Mouse (Mus musculus): ENCODE results near the gene Hsp90aa1.
"Not testable (repeated sequence)": the region's sequence is repeated elsewhere in the genome, so short reads cannot be mapped to it uniquely, and the experiment has no call there.

Gene Hsp90aa1

DNA sequence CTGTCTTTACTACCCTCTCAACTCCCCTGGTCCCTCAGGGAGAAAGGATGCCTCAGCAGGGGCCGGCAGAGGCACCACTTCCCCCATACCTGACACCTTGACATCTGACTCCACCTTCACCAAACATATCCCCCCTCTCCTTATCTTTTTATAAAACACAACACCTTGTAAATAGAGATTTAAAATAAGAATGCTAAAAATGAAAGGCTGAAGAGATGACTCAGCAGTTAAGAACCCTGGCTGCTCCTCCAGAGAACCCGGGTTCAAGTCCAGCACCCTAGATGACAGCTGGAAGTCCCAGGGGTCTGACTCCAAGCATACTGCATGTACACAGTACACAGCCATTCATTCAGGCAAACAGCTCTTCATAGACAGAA, 3.4 kb downstream of the Hsp90aa1 start:
- in situ Hi-C loops (cut with MboI; ENCODE audit: low sequenced_read_pairs): no loop called here

DNA sequence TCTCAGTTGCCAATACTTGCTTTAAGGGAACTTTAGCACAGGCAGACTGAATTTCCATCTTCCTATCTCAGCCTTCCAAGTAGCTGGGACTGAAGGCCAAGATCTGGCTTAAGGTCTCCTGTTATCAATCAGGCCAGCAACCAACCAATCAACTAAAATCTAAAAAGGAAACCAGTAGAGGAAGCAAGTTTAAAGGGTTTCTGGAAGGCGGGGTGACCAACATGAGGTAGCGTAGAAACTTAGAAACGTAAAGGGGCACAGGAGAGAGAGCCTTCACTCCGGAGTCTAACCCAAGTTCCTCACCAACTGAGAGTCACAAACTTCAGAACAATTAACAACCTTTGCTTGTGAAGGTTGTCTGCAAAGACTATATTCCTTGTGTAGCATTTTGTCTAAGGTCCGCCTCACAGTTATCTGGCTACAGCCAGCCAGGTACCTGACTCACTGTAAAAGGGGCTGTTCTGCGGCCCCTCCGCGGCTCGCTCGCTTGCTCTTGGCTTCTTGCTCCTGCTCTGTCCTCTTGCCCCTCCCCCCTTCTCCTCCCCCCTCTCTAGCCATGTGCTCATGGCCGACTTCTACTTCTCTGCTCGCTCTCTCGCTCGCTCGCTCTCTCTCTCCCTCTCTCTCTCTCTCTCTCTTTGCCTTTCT, 3.9 kb downstream of the Hsp90aa1 start:
- in situ Hi-C loops (cut with MboI; ENCODE audit: low sequenced_read_pairs): no loop called here

- in situ Hi-C loops (cut with MboI; ENCODE audit: low sequenced_read_pairs): no loop called here
These were observed 4.4 kb downstream of the Hsp90aa1 start for GRCm38 (mm10) chr12:110698080-110698479.

GRCm38 (mm10) chr12:110697457-110697856, 5.1 kb downstream of the Hsp90aa1 start:
- in situ Hi-C loops (cut with MboI; ENCODE audit: low sequenced_read_pairs): no loop called here

- in situ Hi-C loops (cut with MboI; ENCODE audit: low sequenced_read_pairs): no loop called here
These were observed 5.5 kb downstream of the Hsp90aa1 start for GRCm38 (mm10) chr12:110696975-110697400.

GRCm38 (mm10) chr12:110696173-110696974, 6.2 kb downstream of the Hsp90aa1 start:
- in situ Hi-C loops (cut with MboI; ENCODE audit: low sequenced_read_pairs): no loop called here

- in situ Hi-C loops (cut with MboI; ENCODE audit: low sequenced_read_pairs): no loop called here
These were observed 6.8 kb downstream of the Hsp90aa1 start for GRCm38 (mm10) chr12:110695676-110696171.

DNA sequence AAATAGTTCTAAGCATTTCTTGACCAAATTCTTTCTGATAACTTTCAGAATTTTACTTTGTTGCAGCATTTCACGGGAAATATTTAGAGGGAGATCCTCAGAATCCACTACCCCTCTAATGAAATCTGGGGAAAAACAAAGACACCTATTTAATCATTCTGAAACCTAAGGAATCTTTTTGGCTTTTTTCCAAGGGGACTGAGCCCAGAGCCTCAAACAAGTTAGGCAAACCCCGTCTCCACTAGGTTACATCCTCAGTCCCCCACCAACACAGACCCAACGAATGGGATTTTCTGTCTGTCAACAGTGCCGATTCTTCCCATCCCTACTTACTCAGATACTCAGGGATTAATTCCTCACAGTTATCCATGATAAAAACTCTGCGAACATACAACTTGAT, 9.2 kb downstream of the Hsp90aa1 start:
- in situ Hi-C loops (cut with MboI; ENCODE audit: low sequenced_read_pairs): not testable (repeated sequence)

DNA sequence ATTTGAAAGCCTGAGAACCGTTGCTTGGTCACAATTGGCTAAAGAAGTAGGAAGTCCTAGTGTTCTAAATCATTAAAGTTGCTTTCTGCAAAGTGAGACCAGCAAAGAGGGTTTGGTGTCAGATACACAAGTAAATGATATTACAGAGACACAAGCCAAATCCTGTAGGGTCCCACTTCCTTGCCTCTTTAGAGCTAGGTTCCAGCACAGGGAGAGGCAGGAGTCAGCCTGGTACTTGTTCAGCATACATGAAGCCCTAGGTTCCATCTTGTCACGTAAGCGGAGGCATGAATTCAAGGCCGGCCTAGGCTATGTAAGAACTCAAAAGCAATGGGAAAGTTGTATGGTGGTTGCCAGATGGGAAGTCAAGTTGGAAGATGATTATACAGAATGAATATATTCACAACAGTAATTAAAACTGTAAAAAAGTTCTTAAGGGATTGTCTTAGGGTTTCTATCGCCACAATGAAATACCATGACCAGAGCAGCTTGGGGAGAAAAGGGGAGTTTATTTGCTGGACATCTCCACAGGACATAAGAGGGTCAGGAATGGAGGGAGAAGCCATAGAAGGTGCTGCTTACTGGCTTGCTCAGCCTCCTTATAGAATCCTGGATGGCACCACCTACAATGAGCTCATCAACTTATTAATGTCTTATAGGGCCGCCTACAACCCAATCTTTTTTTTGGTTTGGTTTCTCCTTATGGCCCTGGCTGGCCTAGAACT, 12.4 kb downstream of the Hsp90aa1 start:
- in situ Hi-C loops (cut with MboI; ENCODE audit: low sequenced_read_pairs): no loop called here

- in situ Hi-C loops (cut with MboI; ENCODE audit: low sequenced_read_pairs): not testable (repeated sequence)
These were observed 13.6 kb downstream of the Hsp90aa1 start for GRCm38 (mm10) chr12:110688921-110689320.

DNA sequence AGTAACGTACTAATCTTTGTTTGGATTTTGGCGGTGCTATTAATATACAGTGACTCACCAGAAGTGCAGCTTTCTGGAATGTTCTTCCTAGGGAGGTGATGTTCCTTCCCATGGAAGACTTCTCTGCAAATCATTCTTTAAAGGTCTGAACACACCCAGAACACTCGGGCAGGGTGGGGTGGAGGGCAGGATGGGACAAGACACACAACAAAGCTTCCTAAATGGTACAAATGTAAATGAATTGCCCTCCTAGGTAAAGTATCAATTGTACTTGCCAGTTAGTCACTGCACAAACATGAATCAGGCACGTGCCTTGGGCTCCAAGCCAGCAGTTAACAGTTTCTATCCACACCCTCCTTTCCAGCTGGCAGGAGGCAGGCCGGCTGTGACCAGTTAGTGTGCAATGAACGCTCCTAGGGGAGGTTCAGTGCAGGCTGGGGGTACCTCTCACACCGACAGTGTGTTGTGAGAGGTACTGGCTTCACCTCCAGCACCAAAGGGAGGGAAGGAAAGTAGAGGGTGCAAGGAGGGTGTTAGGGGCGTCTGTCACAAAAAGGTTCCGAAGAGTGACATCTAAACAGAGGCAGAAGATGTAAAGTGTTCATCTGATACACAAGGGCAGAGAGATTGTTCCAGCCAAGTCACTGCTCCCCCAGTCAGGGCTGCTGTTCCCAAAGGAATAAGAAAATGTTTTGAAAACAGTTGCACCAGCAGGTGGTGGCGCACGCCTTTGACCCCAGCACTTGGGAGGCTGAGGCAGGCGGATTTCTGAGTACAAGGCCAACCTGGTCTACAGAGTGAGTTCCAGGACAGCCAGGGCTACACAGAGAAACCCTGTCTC, 14.4 kb downstream of the Hsp90aa1 start:
- in situ Hi-C loops (cut with MboI; ENCODE audit: low sequenced_read_pairs): no loop called here

- in situ Hi-C loops (cut with MboI; ENCODE audit: low sequenced_read_pairs): no loop called here
These were observed 18.9 kb downstream of the Hsp90aa1 start for GRCm38 (mm10) chr12:110683580-110683979.

DNA sequence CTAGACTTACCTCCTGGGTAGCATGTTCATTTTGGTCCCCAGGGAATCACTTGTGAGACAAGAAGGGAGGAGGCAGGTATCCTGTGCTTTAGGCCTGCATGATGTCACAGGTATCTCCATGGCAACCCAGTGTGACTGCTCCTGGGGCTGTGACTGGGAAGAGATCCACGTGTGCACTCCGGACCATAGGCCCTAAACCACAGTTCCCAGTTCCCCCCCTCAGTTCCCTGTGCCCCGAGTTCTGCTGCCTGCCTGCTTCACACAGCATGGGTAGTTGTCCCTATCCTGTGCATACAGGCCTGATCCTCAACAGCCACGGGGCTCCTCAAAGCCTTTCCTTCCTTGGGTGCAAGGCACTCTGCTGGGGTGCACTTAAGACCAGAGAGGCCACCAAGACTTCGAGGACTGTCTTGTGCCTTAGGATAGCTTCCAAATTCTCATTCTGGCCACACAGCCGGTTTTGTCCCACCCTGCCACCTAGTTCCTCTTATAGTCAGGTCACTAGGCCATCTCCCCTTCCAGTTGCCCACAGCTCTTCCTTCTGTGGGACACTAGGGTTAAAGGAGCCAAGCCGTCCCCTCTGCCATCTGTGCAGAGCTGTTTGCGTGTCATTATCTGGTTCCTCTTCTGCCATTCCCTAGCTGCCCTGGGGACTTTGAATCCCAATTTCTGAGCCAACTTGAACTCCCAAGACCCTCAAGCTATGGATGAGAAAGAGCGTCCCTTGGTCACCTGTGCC, 19.8 kb downstream of the Hsp90aa1 start, which contains the start of gene 1700001K19Rik:
1700001K19Rik (minus strand) TSS at position 59 of the 739 bp plus-strand sequence.
- in situ Hi-C loops (cut with MboI; ENCODE audit: low sequenced_read_pairs): no loop called here

DNA sequence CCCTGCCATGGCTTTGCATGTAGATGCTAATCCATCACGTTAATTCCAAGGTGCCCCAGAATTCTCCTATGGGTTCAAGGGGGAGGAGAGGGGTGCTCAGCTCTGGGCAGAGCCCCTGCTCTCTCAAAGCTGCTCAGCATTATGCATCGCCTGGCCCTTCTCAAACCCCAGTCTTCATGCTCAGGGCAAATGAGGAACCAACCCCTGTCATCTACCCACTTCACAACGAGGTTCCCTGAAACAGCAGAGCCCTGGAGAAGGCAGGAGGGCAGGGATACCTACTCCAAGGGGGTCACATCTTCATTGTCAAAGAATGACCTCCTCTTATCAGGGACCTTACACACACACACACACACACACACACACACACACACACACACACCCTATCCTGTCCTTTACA, 20.6 kb downstream of the Hsp90aa1 start:
- in situ Hi-C loops (cut with MboI; ENCODE audit: low sequenced_read_pairs): no loop called here

GRCm38 (mm10) chr12:110681191-110681590, 21.3 kb downstream of the Hsp90aa1 start:
- in situ Hi-C loops (cut with MboI; ENCODE audit: low sequenced_read_pairs): no loop called here

- in situ Hi-C loops (cut with MboI; ENCODE audit: low sequenced_read_pairs): no loop called here
These were observed 28.3 kb downstream of the Hsp90aa1 start for GRCm38 (mm10) chr12:110674243-110674642.

- in situ Hi-C loops (cut with MboI; ENCODE audit: low sequenced_read_pairs): no loop called here
These were observed 35.0 kb downstream of the Hsp90aa1 start for GRCm38 (mm10) chr12:110667466-110668077.

GRCm38 (mm10) chr12:110661746-110662145, 40.8 kb downstream of the Hsp90aa1 start:
- in situ Hi-C loops (cut with MboI; ENCODE audit: low sequenced_read_pairs): no loop called here

GRCm38 (mm10) chr12:110651464-110651863, 51.1 kb downstream of the Hsp90aa1 start:
- in situ Hi-C loops (cut with MboI; ENCODE audit: low sequenced_read_pairs): no loop called here
